Mouse (Mus musculus) cortical plate, adult 2 months (tissue): ENCODE data around the gene D17H6S53E. TPM values are rescaled to one million over a fixed set of nuclear protein-coding genes. Genes with fewer than 3 reads are reported as not detected.

Experiments
- H3K27ac ChIP-seq: fragments of 200-500 bp; 2 replicates; pipeline ENCODE4 v1.5.1; 2012; ENCODE audit warnings: low read length, control low read depth, inconsistent platforms; ENCODE audit not compliant: insufficient read depth
- H3K4me1 ChIP-seq: fragments of 200-500 bp; 2 replicates; pipeline ENCODE4 v1.6.1; 2011; ENCODE audit warnings: low read length; ENCODE audit not compliant: control insufficient read depth, insufficient read depth
- H3K4me3 ChIP-seq: fragments of 200-500 bp; 2 replicates; pipeline ENCODE4 v1.5.1; 2011; ENCODE audit warnings: mild to moderate bottlenecking, low read length, control low read depth; ENCODE audit not compliant: insufficient read depth
- CTCF ChIP-seq: fragments of 200-500 bp; IDR thresholded peaks from 2 replicates; pipeline ENCODE4 v1.5.1; 2011; ENCODE audit warnings: mild to moderate bottlenecking, control low read depth, low read length; ENCODE audit not compliant: insufficient read depth; ENCODE audit errors: extremely low read depth
- POLR2A ChIP-seq: fragments of 200-500 bp; IDR thresholded peaks from 2 replicates; pipeline ENCODE4 v1.6.1; 2011; ENCODE audit warnings: mild to moderate bottlenecking, low read length, control low read depth; ENCODE audit not compliant: insufficient read depth; ENCODE audit errors: extremely low read depth
- polyA plus RNA-seq: library from polyadenylated mRNA; depleted of rRNA; stranded (reverse); fragments of >200 nt; gene quantifications from 2 replicates; pipeline ENCODE4 v1.2.3, GENCODE M21; 2012; rRNA removed

The D17H6S53E gene
- polyA plus RNA-seq, 1 experiment, result 9.6 TPM

GRCm38 (mm10) chr17:35175968-35176367 lies 49.8 kb downstream of the D17H6S53E start, which contains the start of gene Aif1:
Gene Aif1, minus strand, starts transcription at chr17:35176068.
- Histone ChIP-seq H3K27ac (no peak within 1 kb of the TSS), H3K4me3 (no peak within 1 kb of the TSS), H3K4me1 (no peaks in the 10 kb centered on the region; the same call in 1 of the 2 replicates)
- TF ChIP-seq POLR2A, result no peak
- no peak for TF ChIP-seq CTCF

Other genes with a start within 250 kb of the D17H6S53E start
- gene Zbtb12, start 246.9 kb upstream of the D17H6S53E start, polyA plus RNA-seq, result 4.8 and 4.9 TPM in 2 replicates
- gene Gm20547, start 244.3 kb upstream of the D17H6S53E start, polyA plus RNA-seq, result 0.04 and 0.13 TPM in 2 replicates
- gene C2, start 228.1 kb upstream of the D17H6S53E start, polyA plus RNA-seq, result 3.2 and 3.4 TPM in 2 replicates
- 247 and 264 TPM in 2 replicates for gene Ehmt2, start 227.9 kb upstream of the D17H6S53E start, polyA plus RNA-seq
- gene Slc44a4, start 211.9 kb upstream of the D17H6S53E start, polyA plus RNA-seq, result 0.46 and 0.49 TPM in 2 replicates
- 49.4 and 50.5 TPM in 2 replicates for gene Neu1, start 195.1 kb upstream of the D17H6S53E start, polyA plus RNA-seq
- gene Hspa1b, start 167.1 kb upstream of the D17H6S53E start, polyA plus RNA-seq, result 8.4 and 11.6 TPM in 2 replicates
- not detected in 2 replicates for gene Gm20481, start 156.5 kb upstream of the D17H6S53E start, polyA plus RNA-seq
- gene Hspa1a, start 154.2 kb upstream of the D17H6S53E start, polyA plus RNA-seq, result 12.0 and 14.0 TPM in 2 replicates
- 0.50 and 0.59 TPM in 2 replicates for gene Hspa1l, start 153.7 kb upstream of the D17H6S53E start, polyA plus RNA-seq
- gene Lsm2, start 144.5 kb upstream of the D17H6S53E start, polyA plus RNA-seq, result 36.9 and 37.2 TPM in 2 replicates
- gene Vars, start 125.4 kb upstream of the D17H6S53E start, polyA plus RNA-seq, result 43.7 and 46.6 TPM in 2 replicates
- gene Vwa7, start 109.8 kb upstream of the D17H6S53E start, polyA plus RNA-seq, result 0.29 and 0.36 TPM in 2 replicates
- gene Sapcd1, start 98.4 kb upstream of the D17H6S53E start, polyA plus RNA-seq, result 0.94 and 0.96 TPM in 2 replicates
- 0.58 and 0.72 TPM in 2 replicates for gene Msh5, start 79.6 kb upstream of the D17H6S53E start, polyA plus RNA-seq
- 18.4 and 18.7 TPM in 2 replicates for gene Clic1, start 76.4 kb upstream of the D17H6S53E start, polyA plus RNA-seq
- 25.1 and 26.8 TPM in 2 replicates for gene Ddah2, start 67.3 kb upstream of the D17H6S53E start, polyA plus RNA-seq
- gene Ly6g6c, start 61.0 kb upstream of the D17H6S53E start, polyA plus RNA-seq, result not detected in 2 replicates
- not detected in 2 replicates for gene Mpig6b, start 60.2 kb upstream of the D17H6S53E start, polyA plus RNA-seq
- gene Ly6g6e, start 49.5 kb upstream of the D17H6S53E start, polyA plus RNA-seq, result 4.8 and 5.5 TPM in 2 replicates
- 1.8 and 3.6 TPM in 2 replicates for gene Ly6g6d, start 48.3 kb upstream of the D17H6S53E start, polyA plus RNA-seq
- gene Ly6g6f, start 40.8 kb upstream of the D17H6S53E start, polyA plus RNA-seq, result 0.44 and 1.1 TPM in 2 replicates
- 147 and 159 TPM in 2 replicates for gene Abhd16a, start 37.1 kb upstream of the D17H6S53E start, polyA plus RNA-seq
- gene Ly6g5c, start 18.1 kb upstream of the D17H6S53E start, polyA plus RNA-seq, result not detected in 2 replicates
- gene Ly6g5b, start 10.9 kb upstream of the D17H6S53E start, polyA plus RNA-seq, result 0.91 and 1.3 TPM in 2 replicates
- gene Gpank1, start 4.9 kb upstream of the D17H6S53E start, polyA plus RNA-seq, result 20.4 and 21.0 TPM in 2 replicates
- 191 and 200 TPM in 2 replicates for gene Csnk2b, start 4.3 kb upstream of the D17H6S53E start, polyA plus RNA-seq
- gene Apom, start 5.7 kb downstream of the D17H6S53E start, polyA plus RNA-seq, result 0.13 TPM in 2 replicates
- 194 and 212 TPM in 2 replicates for gene Bag6, start 8.8 kb downstream of the D17H6S53E start, polyA plus RNA-seq
- 269 and 273 TPM in 2 replicates for gene Prrc2a, start 38.5 kb downstream of the D17H6S53E start, polyA plus RNA-seq
- 13.0 and 13.2 TPM in 2 replicates for gene Aif1, start 49.7 kb downstream of the D17H6S53E start, polyA plus RNA-seq
- 18.9 and 20.2 TPM in 2 replicates for gene Lst1, start 62.1 kb downstream of the D17H6S53E start, polyA plus RNA-seq
- gene Ltb, start 68.1 kb downstream of the D17H6S53E start, polyA plus RNA-seq, result 0.71 and 1.5 TPM in 2 replicates
- 0.06 and 0.11 TPM in 2 replicates for gene Tnf, start 75.6 kb downstream of the D17H6S53E start, polyA plus RNA-seq
- gene Lta, start 79.0 kb downstream of the D17H6S53E start, polyA plus RNA-seq, result 0.19 and 0.32 TPM in 2 replicates
- not detected in 2 replicates for gene Gm16181, start 94.5 kb downstream of the D17H6S53E start, polyA plus RNA-seq
- gene Atp6v1g2, start 107.3 kb downstream of the D17H6S53E start, polyA plus RNA-seq, result 765 and 777 TPM in 2 replicates
- 12.2 and 13.8 TPM in 2 replicates for gene Nfkbil1, start 109.4 kb downstream of the D17H6S53E start, polyA plus RNA-seq
- 382 and 400 TPM in 2 replicates for gene Ddx39b, start 115.4 kb downstream of the D17H6S53E start, polyA plus RNA-seq
- gene H2-D1, start 136.4 kb downstream of the D17H6S53E start, polyA plus RNA-seq, result 64.1 and 72.6 TPM in 2 replicates
- gene H2-Q1, start 194.0 kb downstream of the D17H6S53E start, polyA plus RNA-seq, result 0.68 and 0.88 TPM in 2 replicates
- gene H2-Q2, start 215.9 kb downstream of the D17H6S53E start, polyA plus RNA-seq, result 0.57 and 0.96 TPM in 2 replicates